Mouse (Mus musculus): Measurements from ENCODE around the gene Nkx1-2. TPM values are rescaled to one million over a fixed set of nuclear protein-coding genes. Genes with fewer than 3 reads are reported as not detected.

The Nkx1-2 gene
- 0.24 and 0.33 TPM in 2 replicates for polyA plus RNA-seq (2012; ENCODE audit: low replicate concordance)

GRCm38 (mm10) chr7:132599071-132599975 lies at the start of gene Nkx1-2:
Gene Nkx1-2, minus strand, starts transcription at chr7:132599637.

GRCm38 (mm10) chr7:132610468-132611318 lies 11.3 kb upstream of the Nkx1-2 start, which contains the start of gene Lhpp:
Gene Lhpp, plus strand, starts transcription at chr7:132610638.

GRCm38 (mm10) chr7:132576116-132576650 lies 23.3 kb downstream of the Nkx1-2 start, which contains the start of gene Oat:
Gene Oat, minus strand, starts transcription at chr7:132576398.

Other genes starting within 250 kb of the Nkx1-2 start
- 1.8 and 3.0 TPM in 2 replicates for gene Oat, start 23.2 kb downstream of the Nkx1-2 start, polyA plus RNA-seq (2012; ENCODE audit: low replicate concordance)
- gene Lhpp, start 11.0 kb upstream of the Nkx1-2 start, polyA plus RNA-seq (2012; ENCODE audit: low replicate concordance) = 1.0 and 3.8 TPM in 2 replicates
- 102 and 154 TPM in 2 replicates for gene Fam53b, start 214.2 kb upstream of the Nkx1-2 start, polyA plus RNA-seq (2012; ENCODE audit: low replicate concordance)